Mouse (Mus musculus): ENCODE measurements around the gene Gnaq.

The Gnaq gene

GRCm38 (mm10) chr19:16358905-16359304 is 226.3 kb downstream of the Gnaq start:
- in situ Hi-C loops (cut with MboI, MseI), result no loop called here

- in situ Hi-C loops (cut with MboI, MseI), result no loop called here
Measured at GRCm38 (mm10) chr19:16366465-16367063, 233.9 kb downstream of the Gnaq start.

- in situ Hi-C loops (cut with MboI, MseI), result no loop called here
Measured at GRCm38 (mm10) chr19:16367218-16367617, 234.6 kb downstream of the Gnaq start.

GRCm38 (mm10) chr19:16371680-16372079 is 239.0 kb downstream of the Gnaq start:
- in situ Hi-C loops (cut with MboI, MseI), result loop anchor here (10.0 kb wide), 1 partner anchor 223 kb away; no protein-coding TSS in a partner anchor

- in situ Hi-C loops (cut with MboI, MseI), result loop anchor here (10.0 kb wide), 1 partner anchor 222 kb away; no protein-coding TSS in a partner anchor
Measured at GRCm38 (mm10) chr19:16372752-16373486, 240.3 kb downstream of the Gnaq start.

- in situ Hi-C loops (cut with MboI, MseI), result loop anchor here (10.0 kb wide), 1 partner anchor 219 kb away; no protein-coding TSS in a partner anchor
Measured at GRCm38 (mm10) chr19:16375881-16376280, 243.2 kb downstream of the Gnaq start.

- in situ Hi-C loops (cut with MboI, MseI), result loop anchor here (10.0 kb wide), 1 partner anchor 216 kb away; no protein-coding TSS in a partner anchor
Measured at GRCm38 (mm10) chr19:16378565-16378964, 245.9 kb downstream of the Gnaq start.

GRCm38 (mm10) chr19:16379687-16380086 is 247.1 kb downstream of the Gnaq start:
- in situ Hi-C loops (cut with MboI, MseI), result loop anchor here (10.0 kb wide), 1 partner anchor 215 kb away; no protein-coding TSS in a partner anchor

- in situ Hi-C loops (cut with MboI, MseI), result no loop called here
Measured at GRCm38 (mm10) chr19:16382392-16382791, 249.8 kb downstream of the Gnaq start.

GRCm38 (mm10) chr19:16383127-16383526 is 250.5 kb downstream of the Gnaq start:
- in situ Hi-C loops (cut with MboI, MseI), result no loop called here

- in situ Hi-C loops (cut with MboI, MseI), result no loop called here
Measured at GRCm38 (mm10) chr19:16384094-16384493, 251.5 kb downstream of the Gnaq start.

- in situ Hi-C loops (cut with MboI, MseI), result no loop called here
Measured at GRCm38 (mm10) chr19:16384957-16385356, 252.3 kb downstream of the Gnaq start.

GRCm38 (mm10) chr19:16386514-16386913 is 253.9 kb downstream of the Gnaq start:
- in situ Hi-C loops (cut with MboI, MseI), result no loop called here

GRCm38 (mm10) chr19:16390192-16390795 is 257.7 kb downstream of the Gnaq start:
- in situ Hi-C loops (cut with MboI, MseI), result no loop called here

- in situ Hi-C loops (cut with MboI, MseI), result no loop called here
Measured at GRCm38 (mm10) chr19:16394381-16394780, 261.8 kb downstream of the Gnaq start.

GRCm38 (mm10) chr19:16403101-16403500 is 270.5 kb downstream of the Gnaq start:
- in situ Hi-C loops (cut with MboI, MseI), result loop anchor here (25.0 kb wide), 1 partner anchor 1866 kb away; no protein-coding TSS in a partner anchor

GRCm38 (mm10) chr19:16407727-16408126 is 275.1 kb downstream of the Gnaq start:
- in situ Hi-C loops (cut with MboI, MseI), result loop anchor here (25.0 kb wide), 1 partner anchor 1870 kb away; no protein-coding TSS in a partner anchor

- in situ Hi-C loops (cut with MboI, MseI), result loop anchor here (25.0 kb wide), 1 partner anchor 1874 kb away; no protein-coding TSS in a partner anchor
Measured at GRCm38 (mm10) chr19:16411302-16411701, 278.7 kb downstream of the Gnaq start.

- in situ Hi-C loops (cut with MboI, MseI), result loop anchor here (25.0 kb wide), 1 partner anchor 1881 kb away; no protein-coding TSS in a partner anchor
Measured at GRCm38 (mm10) chr19:16418086-16418663, 285.5 kb downstream of the Gnaq start.

- in situ Hi-C loops (cut with MboI, MseI), result loop anchor here (5.0 kb wide), 1 partner anchor 63 kb away; no protein-coding TSS in a partner anchor
Measured at GRCm38 (mm10) chr19:16425596-16425995, 293.0 kb downstream of the Gnaq start.

- in situ Hi-C loops (cut with MboI, MseI), result no loop called here
Measured at GRCm38 (mm10) chr19:16431368-16431767, 298.7 kb downstream of the Gnaq start.

- in situ Hi-C loops (cut with MboI, MseI), result no loop called here
Measured at GRCm38 (mm10) chr19:16434879-16435278, 302.2 kb downstream of the Gnaq start.
